Mouse (Mus musculus): Measurements from ENCODE around the gene Ttll12. TPM values are rescaled to one million over a fixed set of nuclear protein-coding genes. Genes with fewer than 3 reads are reported as not detected.
A peak's percentile ranks its signal among the peaks of the same experiment; 100 is the strongest.

The Ttll12 gene
- total and polyA plus RNA-seq, 3 experiments: 21.9 to 40.0 (median 31.1) TPM

DNA sequence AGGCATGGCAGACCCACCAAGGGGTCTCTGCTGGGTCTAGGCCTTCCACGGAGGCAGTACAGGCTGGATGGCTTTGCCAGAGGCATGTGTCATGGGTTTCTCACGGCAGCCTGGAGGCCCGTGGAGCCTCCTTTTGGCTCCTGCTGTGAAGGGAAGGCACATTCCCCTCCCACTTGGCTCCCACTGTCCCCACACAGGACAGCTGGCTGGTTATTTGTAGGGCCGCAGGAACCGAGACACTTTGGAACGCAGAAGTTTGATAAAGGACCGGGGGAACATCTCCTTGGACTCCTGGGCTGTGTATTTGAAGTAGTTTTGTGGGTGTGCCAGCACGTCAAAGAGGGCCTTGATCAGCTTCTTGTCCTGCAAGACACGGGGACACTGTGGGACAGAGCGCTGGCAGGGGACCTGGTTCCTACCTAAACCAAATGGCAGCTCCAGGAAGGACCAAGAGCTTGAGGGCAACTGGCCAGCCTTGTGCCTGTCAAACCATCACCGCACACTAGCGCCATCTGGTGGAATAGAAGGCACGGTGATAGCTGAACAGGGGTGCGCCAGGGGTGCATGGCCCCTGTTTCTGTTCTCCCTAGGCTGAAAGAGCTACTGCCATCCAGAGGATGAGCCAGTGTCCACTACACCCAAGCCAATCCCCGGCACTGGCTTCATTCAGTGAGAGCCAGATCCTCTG, 12.3 kb upstream of the Ttll12 start:
- in situ Hi-C loops (cut with MboI; ENCODE audit: low pct_ligation_motif_present, low pct_unique_long_range_greater_than_20kb, low sequenced_read_pairs): no loop called here
- TF ChIP-seq CTCF (conservative IDR thresholded peaks at IDR 0.05 in 1 of 2, IDR thresholded peaks at IDR 0.05 in 1 of 2; ENCODE audit: low read depth in 2 of 2, low read length in 2 of 2) (peak; percentile 55 to 81), RAD21 (IDR thresholded peaks at IDR 0.05; ENCODE audit: low read depth, low read length) (peak; percentile 58), SMC3 (IDR thresholded peaks at IDR 0.05; ENCODE audit: low read depth, low read length) (peak; percentile 65), ELF1 (IDR thresholded peaks at IDR 0.05; ENCODE audit: low read depth, low read length) (peak; percentile 34; the same call in 1 of the 2 replicates), GABPA (IDR thresholded peaks at IDR 0.05; ENCODE audit: insufficient replicate concordance, low read depth, low read length) (no peak), MYC (IDR thresholded peaks at IDR 0.05; ENCODE audit: low read depth, low read length) (no peak), NELFE (IDR thresholded peaks at IDR 0.05; ENCODE audit: low read depth, low read length) (peak; percentile 31; the same call in 1 of the 2 replicates)
- H3K4me3 ChIP-seq (replicated peaks in 1 of 3; ENCODE audit: low read depth in 2 of 3, low read length in 2 of 3, poor library complexity in 1 of 3): no peak overlapping the region
- peaks cover 6 to 8% of the 10 kb centered on the region in 2 experiments for H3K4me1 ChIP-seq (ENCODE audit: control insufficient read depth in 1 of 2, insufficient read depth in 2 of 2)
- dilution Hi-C loops (cut with MboI; ENCODE audit: extremely low pct_ligation_motif_present, extremely low pct_unique_long_range_greater_than_20kb, low sequenced_read_pairs): no loop called here
- H3K9me3 ChIP-seq (replicated peaks; ENCODE audit: low read length): no peaks in the 10 kb centered on the region
- H3K27ac ChIP-seq (ENCODE audit: insufficient read depth, low read depth): no peak overlapping the region
- H3K9ac ChIP-seq (ENCODE audit: insufficient read depth, low read depth): no peak overlapping the region
- no peaks in the 10 kb centered on the region for H3K79me2 ChIP-seq (replicated peaks; ENCODE audit: control insufficient read depth, extremely low read depth, insufficient read depth, poor library complexity, severe bottlenecking)
- peaks cover 53% of the 10 kb centered on the region for H3K27me3 ChIP-seq (replicated peaks)
- no peak overlapping the region for H3K4me2 ChIP-seq (ENCODE audit: insufficient read depth, low read depth, poor library complexity, severe bottlenecking)
- no peaks in the 10 kb centered on the region for H3K36me3 ChIP-seq (replicated peaks in 1 of 2; ENCODE audit: control insufficient read depth in 1 of 2, insufficient read depth in 1 of 2, low read length in 1 of 2)
- peak; percentile 59 for DNase-seq (ENCODE audit: extremely low read depth)

- Histone ChIP-seq H3K4me2 (ENCODE audit: insufficient read depth, low read depth, poor library complexity, severe bottlenecking) (no peak overlapping the region), H3K4me3 (replicated peaks in 1 of 3; ENCODE audit: low read depth in 2 of 3, low read length in 2 of 3, poor library complexity in 1 of 3) (no peak overlapping the region), H3K36me3 (replicated peaks in 1 of 2; ENCODE audit: control insufficient read depth in 1 of 2, insufficient read depth in 1 of 2, low read length in 1 of 2) (no peaks in the 10 kb centered on the region), H3K9me3 (replicated peaks; ENCODE audit: low read length) (no peaks in the 10 kb centered on the region), H3K79me2 (replicated peaks; ENCODE audit: control insufficient read depth, extremely low read depth, insufficient read depth, poor library complexity, severe bottlenecking) (no peaks in the 10 kb centered on the region), H3K27ac (ENCODE audit: insufficient read depth, low read depth) (no peak overlapping the region), H3K9ac (ENCODE audit: insufficient read depth, low read depth) (no peak overlapping the region), H3K4me1 (ENCODE audit: control insufficient read depth in 1 of 2, insufficient read depth in 2 of 2) (peaks cover 6 to 8% of the 10 kb centered on the region in 2 experiments), H3K27me3 (replicated peaks) (peaks cover 48% of the 10 kb centered on the region)
- DNase-seq (ENCODE audit: extremely low read depth): no peak
- in situ Hi-C loops (cut with MboI; ENCODE audit: low pct_ligation_motif_present, low pct_unique_long_range_greater_than_20kb, low sequenced_read_pairs): no loop called here
- dilution Hi-C loops (cut with MboI; ENCODE audit: extremely low pct_ligation_motif_present, extremely low pct_unique_long_range_greater_than_20kb, low sequenced_read_pairs): no loop called here
- TF ChIP-seq MAX (IDR thresholded peaks at IDR 0.05; ENCODE audit: low read length): no peak
- TF ChIP-seq ZNF384 (IDR thresholded peaks at IDR 0.05; ENCODE audit: low read depth, low read length): no peak
- no peak for TF ChIP-seq JUN (IDR thresholded peaks at IDR 0.05; ENCODE audit: insufficient read depth, low read depth, low read length)
- no peak for TF ChIP-seq MXI1 (IDR thresholded peaks at IDR 0.05; ENCODE audit: low read depth, low read length)
- no peak for TF ChIP-seq CTCF (conservative IDR thresholded peaks at IDR 0.05 in 1 of 2, IDR thresholded peaks at IDR 0.05 in 1 of 2; ENCODE audit: low read depth in 2 of 2, low read length in 2 of 2)
- no peak for TF ChIP-seq IRF4 (IDR thresholded peaks at IDR 0.05; ENCODE audit: low read depth, low read length)
- no peak for TF ChIP-seq ETS1 (conservative IDR thresholded peaks at IDR 0.05; ENCODE audit: low read depth, low read length)
These were observed 11.7 kb upstream of the Ttll12 start for GRCm38 (mm10) chr15:83606700-83607099.
